Mouse (Mus musculus) heart, adult 2 months (tissue): ENCODE measurements around the gene Ankrd9. TPM values are rescaled to one million over a fixed set of nuclear protein-coding genes. Genes with fewer than 3 reads are reported as not detected.

Experiments
- DNase-seq, 2 experiments: peaks; one replicate each; pipeline ENCODE4 v3.0.0; 2021
- H3K27ac ChIP-seq: fragments of 200-600 bp; 2 replicates; pipeline ENCODE4 v1.8.1; 2022
- H3K27me3 ChIP-seq: fragments of 200-500 bp; 2 replicates; pipeline ENCODE4 v1.6.1; 2012; ENCODE audit warnings: mild to moderate bottlenecking, low read length, inconsistent platforms, mixed read lengths; ENCODE audit not compliant: control insufficient read depth, insufficient read depth
- H3K36me3 ChIP-seq: fragments of 200-500 bp; 2 replicates; pipeline ENCODE4 v1.6.1; 2012; ENCODE audit warnings: low read length, inconsistent platforms; ENCODE audit not compliant: control insufficient read depth, insufficient read depth
- H3K4me1 ChIP-seq: fragments of 200-500 bp; 2 replicates; pipeline ENCODE4 v1.6.1; 2011; ENCODE audit warnings: low read length; ENCODE audit not compliant: control insufficient read depth, insufficient read depth
- H3K4me3 ChIP-seq: fragments of 200-600 bp; 2 replicates; pipeline ENCODE4 v1.8.1; 2022
- H3K79me2 ChIP-seq: fragments of 200-500 bp; replicated peaks from 2 replicates; pipeline ENCODE4 v1.6.1; 2012; ENCODE audit warnings: mild to moderate bottlenecking, inconsistent platforms, low read length, moderate library complexity, mixed read lengths; ENCODE audit not compliant: control insufficient read depth, insufficient read depth
- H3K9ac ChIP-seq: fragments of 200-500 bp; 2 replicates; pipeline ENCODE4 v1.6.1; 2012; ENCODE audit warnings: low read depth, mild to moderate bottlenecking, control low read depth, inconsistent platforms, low read length, mixed read lengths
- CTCF ChIP-seq: fragments of 200-600 bp; IDR thresholded peaks from 2 replicates; pipeline ENCODE4 v1.8.1; 2022; ENCODE audit warnings: antibody characterized with exemption, mild to moderate bottlenecking, moderate library complexity
- EP300 ChIP-seq: fragments of 200-500 bp; IDR thresholded peaks from 2 replicates; pipeline ENCODE4 v1.6.1; 2011; ENCODE audit warnings: low read depth, low read length, control low read depth; ENCODE audit not compliant: insufficient read depth
- POLR2A ChIP-seq: fragments of 200-500 bp; IDR thresholded peaks from 2 replicates; pipeline ENCODE4 v1.6.1; 2011; ENCODE audit warnings: mild to moderate bottlenecking, low read depth, low read length, control low read depth; ENCODE audit not compliant: insufficient read depth
- WGBS: fragments of 180-500 bp; shearing (Covaris S2); methylation state at CpG from one replicate; pipeline ENCODE4 v1.1.7; 2018; 5-methylcytosine and 5-hydroxymethylcytosine counted together
- intact Hi-C: fragments of 180-260 bp; cut with DNase I; formaldehyde crosslinking; loops from one replicate; pipeline ENCODE4 v1.15.1; 2025
- polyA plus RNA-seq: library from polyadenylated mRNA; depleted of rRNA; stranded (reverse); fragments of >200 nt; gene quantifications from 2 replicates; pipeline ENCODE4 v1.2.3, GENCODE M21; 2012
- total RNA-seq, 2 experiments: library from RNA; stranded (reverse); gene quantifications; 2 replicates each; pipeline ENCODE4 v1.2.3; 2021

Gene Ankrd9
- total and polyA plus RNA-seq, 3 experiments: 59.3 to 93.2 (median 84.2) TPM

DNA sequence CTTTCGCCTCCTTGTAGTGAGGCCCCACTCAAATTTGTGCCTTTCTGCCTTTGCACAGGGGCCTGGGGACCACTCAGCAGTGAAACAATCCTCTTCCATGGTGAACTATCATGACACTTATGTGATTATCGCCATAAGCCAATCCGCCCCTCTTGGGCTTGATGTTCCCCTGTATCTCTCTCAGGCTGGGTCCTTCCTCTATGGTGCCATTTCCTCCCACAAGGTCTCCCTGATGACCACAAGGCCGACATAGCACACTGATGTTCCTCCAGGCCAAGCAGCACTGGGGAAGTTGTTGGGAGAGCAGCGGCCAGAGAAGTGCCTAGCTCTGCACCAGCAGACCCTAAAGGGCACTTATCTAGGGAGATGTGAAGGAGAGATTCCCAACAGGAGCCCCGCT lies 4.1 kb downstream of the Ankrd9 start:
- H3K9ac ChIP-seq: no peak overlapping the region
- intact Hi-C loops: no loop called here
- H3K36me3 ChIP-seq: peaks cover 4% of the 10 kb centered on the region; the same call in 1 of the 2 replicates
- H3K27ac ChIP-seq: peak overlapping the region; percentile 77
- TF ChIP-seq CTCF (no peak), EP300 (no peak), POLR2A (no peak)
- H3K79me2 ChIP-seq: peaks cover 5% of the 10 kb centered on the region; the same call in 1 of the 2 replicates
- H3K4me3 ChIP-seq: no peak overlapping the region
- DNase-seq: no peak
- no peaks in the 10 kb centered on the region for H3K27me3 ChIP-seq
- peaks cover 6% of the 10 kb centered on the region for H3K4me1 ChIP-seq
- 78% methylated on average over 6 of the region's 6 CpGs for WGBS

DNA sequence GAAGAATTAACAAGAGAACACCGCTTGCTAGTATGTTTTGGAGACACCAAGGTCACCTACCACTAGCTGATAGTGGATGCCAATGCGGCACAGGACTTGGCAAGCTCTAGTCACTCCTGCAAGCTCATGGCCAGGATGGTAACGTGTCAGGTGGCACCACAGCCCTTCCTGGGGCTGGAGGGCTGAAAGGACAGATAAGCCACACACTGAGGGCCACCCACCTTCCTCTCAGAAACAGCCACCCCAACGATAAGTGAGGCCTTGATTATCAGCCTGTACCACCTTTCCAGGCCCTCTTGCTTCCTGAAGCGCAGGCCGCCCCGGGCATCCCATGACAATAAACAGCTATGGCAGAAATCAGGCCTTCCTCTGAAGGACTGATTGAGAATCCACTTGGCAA lies 4.5 kb downstream of the Ankrd9 start:
- 62% methylated on average over 7 of the region's 7 CpGs for WGBS
- no peak for TF ChIP-seq CTCF
- peak; percentile 53; the same call in 1 of the 2 replicates for TF ChIP-seq POLR2A
- TF ChIP-seq EP300: peak; percentile 84
- no peaks in the 10 kb centered on the region for H3K27me3 ChIP-seq
- no peak overlapping the region for H3K9ac ChIP-seq
- peaks cover 4% of the 10 kb centered on the region; the same call in 1 of the 2 replicates for H3K36me3 ChIP-seq
- DNase-seq: peak; percentile 53 to 76
- H3K79me2 ChIP-seq: peaks cover 5% of the 10 kb centered on the region; the same call in 1 of the 2 replicates
- H3K27ac ChIP-seq: peak overlapping the region; percentile 77
- peaks cover 6% of the 10 kb centered on the region for H3K4me1 ChIP-seq
- intact Hi-C loops: no loop called here
- no peak overlapping the region for H3K4me3 ChIP-seq

DNA sequence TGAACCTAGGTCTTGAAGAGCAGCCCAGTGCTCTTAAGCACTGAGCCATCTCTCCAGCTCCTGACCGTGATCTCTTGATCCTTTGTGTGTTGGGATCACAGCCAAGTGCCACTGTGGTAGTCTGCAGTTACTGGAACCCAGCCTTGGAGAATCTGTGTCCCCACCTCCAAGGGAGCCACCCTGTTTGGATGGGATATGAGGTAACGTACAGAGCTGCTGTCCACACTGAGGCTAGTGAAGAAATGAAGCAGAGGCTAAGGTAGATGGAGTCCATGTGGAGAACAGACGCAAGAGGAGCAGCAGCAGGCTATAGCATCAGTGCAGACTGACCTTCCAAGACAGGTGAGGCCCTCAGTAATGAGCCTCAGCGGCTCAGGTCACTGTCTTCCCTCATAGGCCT lies 5.0 kb downstream of the Ankrd9 start:
- intact Hi-C loops: no loop called here
- TF ChIP-seq CTCF (no peak), POLR2A (no peak), EP300 (no peak)
- Histone ChIP-seq H3K9ac (no peak overlapping the region), H3K4me1 (peaks cover 6% of the 10 kb centered on the region), H3K27ac (peak overlapping the region; percentile 77), H3K79me2 (peaks cover 5% of the 10 kb centered on the region; the same call in 1 of the 2 replicates), H3K4me3 (no peak overlapping the region), H3K27me3 (no peaks in the 10 kb centered on the region), H3K36me3 (peaks cover 4% of the 10 kb centered on the region; the same call in 1 of the 2 replicates)
- DNase-seq: no peak
- 74% methylated on average over 4 of the region's 4 CpGs for WGBS

DNA sequence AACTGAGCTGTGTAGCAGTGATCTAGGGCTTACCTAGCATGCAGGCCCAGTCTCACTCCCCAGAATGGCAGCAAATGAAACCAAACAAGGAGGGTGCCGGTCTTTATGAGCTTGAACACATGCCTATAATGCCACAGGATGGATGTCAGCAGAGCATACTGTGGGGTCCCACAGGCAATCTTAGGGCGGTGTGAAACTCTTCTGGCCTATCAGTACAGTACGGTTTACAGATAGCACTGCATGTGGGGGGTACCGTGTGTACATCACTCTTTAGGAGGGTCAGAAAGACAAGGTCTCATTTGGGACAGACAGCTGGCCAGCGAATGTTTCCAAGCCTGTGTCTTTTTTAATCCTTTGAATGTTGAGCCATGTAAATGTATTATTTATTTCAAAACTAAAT lies 6.9 kb downstream of the Ankrd9 start:
- H3K36me3 ChIP-seq: peaks cover 4% of the 10 kb centered on the region; the same call in 1 of the 2 replicates
- H3K27ac ChIP-seq: no peak overlapping the region
- DNase-seq: no peak
- 86% methylated on average over 5 of the region's 5 CpGs for WGBS
- H3K4me3 ChIP-seq: no peak overlapping the region
- H3K4me1 ChIP-seq: peaks cover 6% of the 10 kb centered on the region
- peaks cover 5% of the 10 kb centered on the region; the same call in 1 of the 2 replicates for H3K79me2 ChIP-seq
- intact Hi-C loops: loop anchor here (2.0 kb wide), 1 partner anchor 21 kb away; no protein-coding TSS in a partner anchor
- TF ChIP-seq POLR2A: 0 out of 2 replicates have a peak, but pooled peaks have one; percentile 26
- TF ChIP-seq CTCF: no peak
- no peaks in the 10 kb centered on the region for H3K27me3 ChIP-seq
- H3K9ac ChIP-seq: no peak overlapping the region

DNA sequence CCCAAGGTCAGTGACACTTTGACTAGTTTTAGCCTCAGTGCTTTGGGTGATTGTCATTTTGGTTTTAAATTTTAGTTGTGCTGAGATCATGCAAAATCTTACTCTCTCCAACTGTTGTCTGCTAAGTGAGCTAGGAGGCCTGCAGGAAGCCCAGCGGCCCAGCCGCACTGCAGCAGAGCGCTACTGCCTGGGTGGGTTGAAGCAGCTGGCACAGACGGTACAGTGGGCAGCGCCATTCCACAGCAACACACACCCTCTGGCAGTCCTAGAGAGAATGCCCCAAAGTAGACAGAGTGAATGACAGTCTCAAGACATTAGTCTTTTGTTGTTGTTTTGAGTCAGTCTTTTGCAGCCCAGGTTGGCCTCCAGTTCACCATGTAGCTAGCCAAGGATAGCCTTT lies 8.4 kb downstream of the Ankrd9 start:
- no peaks in the 10 kb centered on the region for H3K27me3 ChIP-seq
- no peaks in the 10 kb centered on the region for H3K79me2 ChIP-seq
- DNase-seq: no peak
- TF ChIP-seq POLR2A (no peak), EP300 (no peak), CTCF (no peak)
- no peak overlapping the region for H3K4me3 ChIP-seq
- WGBS: 97% methylated on average over 5 of the region's 5 CpGs
- H3K4me1 ChIP-seq: peaks cover 6% of the 10 kb centered on the region
- no peak overlapping the region for H3K9ac ChIP-seq
- no peak overlapping the region for H3K27ac ChIP-seq
- intact Hi-C loops: loop anchor here (2.0 kb wide), 1 partner anchor 20 kb away; no protein-coding TSS in a partner anchor
- H3K36me3 ChIP-seq: peaks cover 4% of the 10 kb centered on the region; the same call in 1 of the 2 replicates

DNA sequence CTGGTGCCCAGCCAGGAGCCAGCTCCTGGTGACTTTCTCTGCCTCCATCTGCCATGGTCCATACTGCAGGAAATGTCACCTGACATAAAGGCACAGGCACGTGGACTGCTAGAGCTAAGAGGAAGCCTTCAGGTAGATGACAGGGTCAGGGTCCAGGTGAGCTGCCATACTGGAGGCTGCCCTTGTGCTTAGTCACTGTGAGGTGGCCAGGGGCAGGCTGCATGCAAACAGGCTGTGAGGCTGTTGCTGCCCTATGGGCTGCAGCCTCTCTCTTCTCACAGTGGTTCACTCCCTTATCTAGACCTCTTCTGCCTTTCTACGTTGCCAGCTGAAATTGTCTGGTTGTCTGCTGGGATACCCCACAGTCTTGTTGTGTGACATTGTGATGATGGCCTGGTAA lies 11.7 kb downstream of the Ankrd9 start:
- intact Hi-C loops: no loop called here
- H3K79me2 ChIP-seq: no peaks in the 10 kb centered on the region
- no peak overlapping the region for H3K27ac ChIP-seq
- no peak overlapping the region for H3K4me3 ChIP-seq
- WGBS: 83% methylated on average over 2 of the region's 2 CpGs
- TF ChIP-seq CTCF: no peak
- no peak for TF ChIP-seq EP300
- no peak for TF ChIP-seq POLR2A
- no peak for DNase-seq
- no peak overlapping the region for H3K9ac ChIP-seq
- H3K27me3 ChIP-seq: no peaks in the 10 kb centered on the region
- H3K36me3 ChIP-seq: no peaks in the 10 kb centered on the region
- no peaks in the 10 kb centered on the region for H3K4me1 ChIP-seq
